Mouse (Mus musculus): Measurements from ENCODE around the gene Tgfb3. TPM values are rescaled to one million over a fixed set of nuclear protein-coding genes. Genes with fewer than 3 reads are reported as not detected.

Tgfb3 gene
- polyA plus RNA-seq, 2 experiments, result 64.7 to 85.0 TPM

DNA sequence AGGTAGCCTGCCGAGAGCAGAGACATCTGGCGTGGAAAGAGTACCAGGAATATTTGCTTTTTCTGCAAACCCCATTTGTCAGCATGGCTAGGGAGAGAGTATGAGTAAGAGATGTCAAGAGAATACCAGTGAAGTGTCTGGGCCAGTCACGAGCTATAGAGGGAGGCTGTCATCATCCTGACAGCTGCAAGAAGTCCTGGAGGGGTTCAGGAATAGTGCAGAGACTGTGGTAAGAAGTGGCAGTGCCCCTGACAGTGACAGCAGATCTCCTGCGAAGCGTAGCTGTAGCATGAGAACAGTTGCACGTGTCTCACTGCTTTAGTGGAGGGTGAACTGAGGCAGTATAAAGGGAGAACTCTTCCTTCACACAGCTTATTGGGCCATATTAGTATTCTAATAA is 57.3 kb downstream of the Tgfb3 start:
- no peak overlapping the region for H3K27ac ChIP-seq (replicated peaks; ENCODE audit: low read depth, low read length)
- 73% methylated on average over 6 of the region's 6 CpGs for WGBS
- no peaks in the 10 kb centered on the region for H3K27me3 ChIP-seq (ENCODE audit: control insufficient read depth, insufficient read depth, low read length)
- DNase-seq (ENCODE audit: low spot score) (no peak), ATAC-seq (ENCODE audit: low FRiP score, low read depth) (peak; percentile 20; the same call in 1 of the 2 replicates)
- peaks cover 40% of the 10 kb centered on the region for H3K4me1 ChIP-seq (ENCODE audit: control insufficient read depth, insufficient read depth, low read length)
- no peak for TF ChIP-seq POLR2A (IDR thresholded peaks at IDR 0.05; ENCODE audit: borderline replicate concordance, extremely low read depth, insufficient read depth, insufficient read length)
- H3K9ac ChIP-seq (ENCODE audit: low read depth, low read length, severe bottlenecking), result no peak overlapping the region
- H3K4me2 ChIP-seq (replicated peaks; ENCODE audit: low read depth, low read length, severe bottlenecking), result no peak overlapping the region
- H3K36me3 ChIP-seq (ENCODE audit: control insufficient read depth, insufficient read depth, low read length), result no peaks in the 10 kb centered on the region
- H3K9me3 ChIP-seq (ENCODE audit: control insufficient read depth, low read length), result no peaks in the 10 kb centered on the region
- no peak overlapping the region for H3K4me3 ChIP-seq (replicated peaks; ENCODE audit: low read length)

GRCm38 (mm10) chr12:86017360-86017759 is 61.5 kb downstream of the Tgfb3 start:
- ATAC-seq (ENCODE audit: low FRiP score, low read depth) (no peak), DNase-seq (ENCODE audit: low spot score) (no peak)
- Histone ChIP-seq H3K4me2 (replicated peaks; ENCODE audit: low read depth, low read length, severe bottlenecking) (no peak overlapping the region), H3K36me3 (ENCODE audit: control insufficient read depth, insufficient read depth, low read length) (no peaks in the 10 kb centered on the region), H3K27ac (replicated peaks; ENCODE audit: low read depth, low read length) (0 out of 2 replicates have a peak overlapping the region, but pooled peaks have one; percentile 9), H3K27me3 (ENCODE audit: control insufficient read depth, insufficient read depth, low read length) (no peaks in the 10 kb centered on the region), H3K4me1 (ENCODE audit: control insufficient read depth, insufficient read depth, low read length) (peaks cover 25% of the 10 kb centered on the region), H3K9ac (ENCODE audit: low read depth, low read length, severe bottlenecking) (no peak overlapping the region), H3K9me3 (ENCODE audit: control insufficient read depth, low read length) (no peaks in the 10 kb centered on the region), H3K4me3 (replicated peaks; ENCODE audit: low read length) (no peak overlapping the region)
- WGBS, result 57% methylated on average over 5 of the region's 5 CpGs
- no peak for TF ChIP-seq POLR2A (IDR thresholded peaks at IDR 0.05; ENCODE audit: borderline replicate concordance, extremely low read depth, insufficient read depth, insufficient read length)

DNA sequence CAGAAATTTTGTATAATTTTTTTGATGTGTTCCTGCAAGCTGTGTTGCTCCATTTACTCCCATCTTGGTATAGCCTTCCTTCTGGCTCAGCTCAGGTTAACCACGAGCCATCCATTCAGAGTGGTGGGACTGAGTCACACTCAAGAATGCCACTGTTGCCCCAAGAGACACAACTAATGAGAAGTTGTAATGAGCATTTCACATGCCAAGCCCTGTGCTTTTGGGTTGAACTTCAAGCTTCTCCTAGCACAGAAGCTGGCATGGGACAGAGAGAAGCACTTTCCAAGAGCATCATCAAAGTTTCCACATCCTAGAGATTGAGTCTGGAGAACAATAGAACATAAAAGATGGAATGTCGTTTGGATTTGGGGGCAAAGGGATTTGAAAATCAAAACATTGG is 63.7 kb downstream of the Tgfb3 start:
- no peak overlapping the region for H3K4me2 ChIP-seq (replicated peaks; ENCODE audit: low read depth, low read length, severe bottlenecking)
- no peak for DNase-seq (ENCODE audit: low spot score)
- no peak for ATAC-seq (ENCODE audit: low FRiP score, low read depth)
- H3K27ac ChIP-seq (replicated peaks; ENCODE audit: low read depth, low read length), result no peak overlapping the region
- TF ChIP-seq POLR2A (IDR thresholded peaks at IDR 0.05; ENCODE audit: borderline replicate concordance, extremely low read depth, insufficient read depth, insufficient read length), result no peak
- H3K9me3 ChIP-seq (ENCODE audit: control insufficient read depth, low read length), result no peaks in the 10 kb centered on the region
- no peak overlapping the region for H3K9ac ChIP-seq (ENCODE audit: low read depth, low read length, severe bottlenecking)
- WGBS, result 73% methylated on average over 2 of the region's 2 CpGs
- H3K27me3 ChIP-seq (ENCODE audit: control insufficient read depth, insufficient read depth, low read length), result no peaks in the 10 kb centered on the region
- no peak overlapping the region for H3K4me3 ChIP-seq (replicated peaks; ENCODE audit: low read length)
- no peaks in the 10 kb centered on the region for H3K36me3 ChIP-seq (ENCODE audit: control insufficient read depth, insufficient read depth, low read length)
- H3K4me1 ChIP-seq (ENCODE audit: control insufficient read depth, insufficient read depth, low read length), result peaks cover 20% of the 10 kb centered on the region

DNA sequence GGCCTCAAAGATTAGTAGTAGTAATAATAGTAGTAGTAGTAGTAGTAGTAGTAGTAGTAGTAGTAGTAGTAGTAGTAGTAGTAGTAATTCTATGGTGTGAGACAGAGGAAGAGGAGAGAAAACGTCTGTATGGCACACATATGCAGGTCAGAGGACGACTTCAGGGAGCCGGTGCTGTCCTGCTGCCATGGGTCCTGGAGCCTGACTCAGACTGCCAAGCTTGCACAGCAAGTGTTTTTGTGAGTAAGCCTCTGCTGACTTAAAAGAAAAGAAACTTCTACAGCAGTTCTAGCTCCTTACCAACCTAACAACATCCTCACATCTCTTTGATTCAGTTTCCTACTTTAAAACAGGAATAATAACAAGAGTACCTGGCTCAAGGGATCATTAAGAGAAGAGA is 64.2 kb downstream of the Tgfb3 start:
- DNase-seq (ENCODE audit: low spot score) (no peak), ATAC-seq (ENCODE audit: low FRiP score, low read depth) (no peak)
- Histone ChIP-seq H3K4me1 (ENCODE audit: control insufficient read depth, insufficient read depth, low read length) (peaks cover 20% of the 10 kb centered on the region), H3K9me3 (ENCODE audit: control insufficient read depth, low read length) (no peaks in the 10 kb centered on the region), H3K9ac (ENCODE audit: low read depth, low read length, severe bottlenecking) (no peak overlapping the region), H3K4me2 (replicated peaks; ENCODE audit: low read depth, low read length, severe bottlenecking) (no peak overlapping the region), H3K27ac (replicated peaks; ENCODE audit: low read depth, low read length) (no peak overlapping the region), H3K27me3 (ENCODE audit: control insufficient read depth, insufficient read depth, low read length) (no peaks in the 10 kb centered on the region), H3K36me3 (ENCODE audit: control insufficient read depth, insufficient read depth, low read length) (no peaks in the 10 kb centered on the region), H3K4me3 (replicated peaks; ENCODE audit: low read length) (no peak overlapping the region)
- WGBS, result 82% methylated on average over 3 of the region's 3 CpGs
- TF ChIP-seq POLR2A (IDR thresholded peaks at IDR 0.05; ENCODE audit: borderline replicate concordance, extremely low read depth, insufficient read depth, insufficient read length), result no peak

GRCm38 (mm10) chr12:86014174-86014573 is 64.7 kb downstream of the Tgfb3 start:
- H3K9ac ChIP-seq (ENCODE audit: low read depth, low read length, severe bottlenecking), result no peak overlapping the region
- H3K4me3 ChIP-seq (replicated peaks; ENCODE audit: low read length), result no peak overlapping the region
- TF ChIP-seq POLR2A (IDR thresholded peaks at IDR 0.05; ENCODE audit: borderline replicate concordance, extremely low read depth, insufficient read depth, insufficient read length), result no peak
- H3K27ac ChIP-seq (replicated peaks; ENCODE audit: low read depth, low read length), result no peak overlapping the region
- H3K4me2 ChIP-seq (replicated peaks; ENCODE audit: low read depth, low read length, severe bottlenecking), result no peak overlapping the region
- ATAC-seq (ENCODE audit: low FRiP score, low read depth) (no peak), DNase-seq (ENCODE audit: low spot score) (no peak)
- whole genome bisulfite sequencing, result 79% methylated on average over 2 of the region's 2 CpGs
- no peaks in the 10 kb centered on the region for H3K36me3 ChIP-seq (ENCODE audit: control insufficient read depth, insufficient read depth, low read length)
- H3K4me1 ChIP-seq (ENCODE audit: control insufficient read depth, insufficient read depth, low read length), result peaks cover 20% of the 10 kb centered on the region
- no peaks in the 10 kb centered on the region for H3K9me3 ChIP-seq (ENCODE audit: control insufficient read depth, low read length)
- no peaks in the 10 kb centered on the region for H3K27me3 ChIP-seq (ENCODE audit: control insufficient read depth, insufficient read depth, low read length)

DNA sequence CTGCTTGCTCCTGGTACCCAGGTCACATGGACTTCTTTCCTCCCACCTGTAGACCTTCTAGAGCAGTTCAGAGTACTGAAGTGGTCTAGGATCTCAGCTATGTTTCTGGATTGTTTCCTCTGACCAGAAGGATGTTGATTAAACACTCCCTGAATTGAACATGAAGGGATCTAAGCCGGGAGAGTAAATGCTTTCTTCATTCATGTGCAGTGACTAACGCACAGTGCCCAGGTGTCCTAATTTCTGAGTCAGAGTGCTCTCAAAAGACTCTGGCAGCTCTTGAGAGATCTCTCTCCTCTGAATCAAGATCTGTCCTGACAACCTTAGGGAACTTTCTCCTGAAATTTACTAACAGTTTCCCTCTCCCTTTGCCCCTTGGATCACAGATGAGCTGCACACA is 66.6 kb downstream of the Tgfb3 start:
- no peak for TF ChIP-seq POLR2A (IDR thresholded peaks at IDR 0.05; ENCODE audit: borderline replicate concordance, extremely low read depth, insufficient read depth, insufficient read length)
- ATAC-seq (ENCODE audit: low FRiP score, low read depth) (no peak), DNase-seq (ENCODE audit: low spot score) (no peak)
- no peaks in the 10 kb centered on the region for H3K36me3 ChIP-seq (ENCODE audit: control insufficient read depth, insufficient read depth, low read length)
- no peaks in the 10 kb centered on the region for H3K9me3 ChIP-seq (ENCODE audit: control insufficient read depth, low read length)
- H3K4me1 ChIP-seq (ENCODE audit: control insufficient read depth, insufficient read depth, low read length), result peaks cover 18% of the 10 kb centered on the region
- no peak overlapping the region for H3K4me2 ChIP-seq (replicated peaks; ENCODE audit: low read depth, low read length, severe bottlenecking)
- no peak overlapping the region for H3K27ac ChIP-seq (replicated peaks; ENCODE audit: low read depth, low read length)
- 81% methylated on average over 2 of the region's 2 CpGs for WGBS
- no peak overlapping the region for H3K4me3 ChIP-seq (replicated peaks; ENCODE audit: low read length)
- no peak overlapping the region for H3K9ac ChIP-seq (ENCODE audit: low read depth, low read length, severe bottlenecking)
- H3K27me3 ChIP-seq (ENCODE audit: control insufficient read depth, insufficient read depth, low read length), result no peaks in the 10 kb centered on the region
